Mouse (Mus musculus): Measurements from ENCODE around the gene Lcor.

DNA sequence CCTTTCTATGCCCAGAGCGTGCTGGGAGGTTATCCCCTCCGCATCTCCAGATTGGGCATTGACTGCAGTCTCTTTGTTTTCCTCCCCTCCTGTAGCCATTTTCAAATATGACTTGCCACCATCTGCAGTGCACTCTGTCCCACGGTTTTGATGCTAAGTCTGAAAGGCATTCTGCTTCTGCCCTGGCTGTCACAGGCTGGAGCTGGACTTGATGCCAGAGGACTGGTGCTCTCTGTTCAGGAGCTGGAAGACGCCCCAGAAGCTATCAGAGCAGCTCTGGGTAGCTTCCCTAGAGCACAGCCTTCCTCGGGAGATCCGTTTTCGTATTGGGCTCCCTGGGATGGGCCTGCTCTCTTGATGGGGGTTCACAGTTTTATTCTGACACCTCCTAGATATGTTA, 106.6 kb downstream of the Lcor start:
- TF ChIP-seq EP300 (optimal IDR thresholded peaks at IDR 0.05) (no peak), CTCF (IDR thresholded peaks at IDR 0.05; ENCODE audit: low read depth) (no peak)

Data from stomach, postnatal 0 days (tissue).